Comparison of ENCODE assay signal across 8 mouse cellular contexts in the genomic region with DNA sequence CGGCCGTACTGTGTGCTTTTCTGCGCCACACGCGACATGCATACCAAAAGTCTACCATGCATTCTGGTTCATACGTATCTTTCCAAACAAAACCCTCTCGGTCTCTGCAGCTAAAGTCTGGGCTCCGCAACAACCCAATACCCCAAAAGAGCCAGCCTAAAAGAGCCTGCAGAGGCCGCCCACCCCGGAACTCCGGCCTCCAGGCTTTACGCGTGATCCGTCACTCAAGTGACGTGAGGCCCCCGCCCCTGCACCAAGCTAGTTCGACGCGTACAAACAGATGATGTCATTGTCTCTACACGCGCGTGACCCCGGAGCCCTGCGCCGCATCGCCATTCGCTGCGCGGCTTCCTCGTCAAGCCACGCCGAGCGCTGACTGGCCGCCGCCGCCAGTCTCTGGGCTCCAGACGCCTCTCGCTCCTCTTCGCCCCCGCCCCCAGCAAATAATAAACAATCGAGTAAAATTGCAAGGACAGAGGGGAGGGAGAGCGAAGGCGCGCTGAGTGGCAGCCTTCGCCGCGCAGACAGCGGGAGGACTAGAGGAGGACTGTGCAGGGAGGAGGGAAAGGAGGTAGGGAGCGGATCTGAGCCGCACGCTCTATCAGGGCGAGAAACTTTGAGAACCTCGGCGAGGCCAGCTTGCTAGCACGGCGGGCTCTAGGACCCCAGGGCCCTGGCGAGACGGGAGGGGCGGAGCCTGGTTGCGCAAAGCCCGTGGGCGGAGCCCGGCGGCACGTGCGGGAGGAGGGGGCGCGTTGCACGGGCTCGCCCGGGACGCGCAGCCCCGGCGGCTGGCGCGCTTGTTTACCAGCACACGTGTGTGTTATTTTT. TPM values are rescaled to one million over a fixed set of nuclear protein-coding genes. Genes with fewer than 3 reads are reported as not detected.
DNase-seq lines count a peak whose midpoint lies in the region; ATAC-seq and TF ChIP-seq lines count a peak whose summit lies in the region.

No protein-coding gene starts in this region.

- H3K36me3 ChIP-seq in ES-Bruce4 (ENCODE audit: control insufficient read depth, insufficient read depth, low read length, poor library complexity, severe bottlenecking) = no peaks in the 10 kb centered on the region; the same call in 1 of the 2 replicates
- H3K36me3 ChIP-seq in forebrain, embryonic 13.5 days (ENCODE audit: poor library complexity, severe bottlenecking) = no peaks in the 10 kb centered on the region
- peaks cover 15% of the 10 kb centered on the region for H3K36me3 ChIP-seq in liver, postnatal 0 days (replicated peaks; ENCODE audit: insufficient read depth, low read length)
- no peaks in the 10 kb centered on the region for H3K36me3 ChIP-seq in neural tube, embryonic 14.5 days (ENCODE audit: control insufficient read depth, insufficient read depth, low read length)

- peak; percentile 98 to 99 for DNase-seq in heart, postnatal 10 days
- DNase-seq in large intestine, adult 2 months (ENCODE audit: low read depth, low spot score) = peak; percentile 91
- DNase-seq in liver, postnatal 0 days = peak; percentile 97
- peak; percentile 98 for DNase-seq in testis, postnatal 10 days (ENCODE audit: low spot score)

- H3K4me3 ChIP-seq in ES-Bruce4 (ENCODE audit: low read depth, low read length) = peak overlapping the region; percentile 91
- H3K4me3 ChIP-seq in forebrain, embryonic 13.5 days = peak overlapping the region; percentile 68
- peak overlapping the region; percentile 96 for H3K4me3 ChIP-seq in liver, postnatal 0 days (ENCODE audit: low read depth, low read length)
- peak overlapping the region; percentile 87 for H3K4me3 ChIP-seq in neural tube, embryonic 14.5 days (ENCODE audit: low read depth, low read length)

- ATAC-seq in cerebellum, adult (ENCODE audit: insufficient number of reproducible peaks, low FRiP score, low TSS enrichment) = peak; percentile 85
- peak; percentile 94 for ATAC-seq in forebrain, embryonic 13.5 days
- ATAC-seq in liver, postnatal 0 days = peak; percentile 83
- peak; percentile 95 for ATAC-seq in neural tube, embryonic 14.5 days (ENCODE audit: low read depth)

- TF ChIP-seq POLR2A in ES-Bruce4 (IDR thresholded peaks at IDR 0.05; ENCODE audit: insufficient read depth, low read length) = peak; percentile 20

- WGBS in forebrain, embryonic 13.5 days = under 1% methylated on average over 74 of the region's 78 CpGs
- WGBS in large intestine, adult 2 months = under 1% methylated on average over 78 of the region's 78 CpGs
- under 1% methylated on average over 78 of the region's 78 CpGs for WGBS in liver, postnatal 0 days (ENCODE audit: insufficient replicate concordance)
- WGBS in neural tube, embryonic 14.5 days = under 1% methylated on average over 73 of the region's 78 CpGs

- peak overlapping the region; percentile 93 for H3K9ac ChIP-seq in ES-Bruce4 (ENCODE audit: low read depth, poor library complexity, severe bottlenecking)
- H3K9ac ChIP-seq in forebrain, embryonic 13.5 days = peak overlapping the region; percentile 77
- H3K9ac ChIP-seq in liver, postnatal 0 days (replicated peaks) = peak overlapping the region; percentile 95
- H3K9ac ChIP-seq in neural tube, embryonic 14.5 days (replicated peaks; ENCODE audit: low read depth, low read length) = peak overlapping the region; percentile 78

- no peak for TF ChIP-seq CTCF in ES-Bruce4 (IDR thresholded peaks at IDR 0.05; ENCODE audit: low read depth, low read length)
- TF ChIP-seq CTCF in liver, postnatal 0 days (IDR thresholded peaks at IDR 0.05; ENCODE audit: low read depth) = no peak

- H3K4me2 ChIP-seq in forebrain, embryonic 13.5 days = peak overlapping the region; percentile 99
- H3K4me2 ChIP-seq in liver, postnatal 0 days (ENCODE audit: low read depth, low read length) = peak overlapping the region; percentile 100
- H3K4me2 ChIP-seq in neural tube, embryonic 14.5 days (ENCODE audit: low read depth, low read length) = peak overlapping the region; percentile 97

- H3K27me3 ChIP-seq in ES-Bruce4 (ENCODE audit: control insufficient read depth, insufficient read depth, low read length, poor library complexity, severe bottlenecking) = no peaks in the 10 kb centered on the region
- peaks cover 23% of the 10 kb centered on the region for H3K27me3 ChIP-seq in forebrain, embryonic 13.5 days
- H3K27me3 ChIP-seq in liver, postnatal 0 days (ENCODE audit: insufficient read depth, low read length) = peaks cover 3% of the 10 kb centered on the region; the same call in 1 of the 2 replicates
- no peaks in the 10 kb centered on the region; the same call in 1 of the 2 replicates for H3K27me3 ChIP-seq in neural tube, embryonic 14.5 days (ENCODE audit: control insufficient read depth, insufficient read depth, low read length)

- peak overlapping the region; percentile 76 for H3K27ac ChIP-seq in ES-Bruce4 (ENCODE audit: insufficient read depth, low read length)
- peak overlapping the region; percentile 99 for H3K27ac ChIP-seq in forebrain, embryonic 13.5 days
- H3K27ac ChIP-seq in liver, postnatal 0 days (ENCODE audit: low read depth) = peak overlapping the region; percentile 96
- peak overlapping the region; percentile 97 for H3K27ac ChIP-seq in neural tube, embryonic 14.5 days (ENCODE audit: low read depth, low read length)

- TF ChIP-seq EP300 in ES-Bruce4 (IDR thresholded peaks at IDR 0.05; ENCODE audit: insufficient read depth, low read depth, low read length) = peak; percentile 71; the same call in 1 of the 2 replicates
- no peak for TF ChIP-seq EP300 in liver, postnatal 0 days (IDR thresholded peaks at IDR 0.05; ENCODE audit: low read depth)

- no peaks in the 10 kb centered on the region for H3K9me3 ChIP-seq in ES-Bruce4 (replicated peaks; ENCODE audit: control insufficient read depth, insufficient read depth, low read length, poor library complexity, severe bottlenecking)
- H3K9me3 ChIP-seq in forebrain, embryonic 13.5 days (replicated peaks) = no peaks in the 10 kb centered on the region
- no peaks in the 10 kb centered on the region for H3K9me3 ChIP-seq in liver, postnatal 0 days (ENCODE audit: low read length)
- H3K9me3 ChIP-seq in neural tube, embryonic 14.5 days (ENCODE audit: control insufficient read depth, low read length) = no peaks in the 10 kb centered on the region

- H3K4me1 ChIP-seq in ES-Bruce4 (ENCODE audit: control insufficient read depth, insufficient read depth, low read length) = no peaks in the 10 kb centered on the region
- peaks cover 32% of the 10 kb centered on the region for H3K4me1 ChIP-seq in forebrain, embryonic 13.5 days
- peaks cover 21% of the 10 kb centered on the region for H3K4me1 ChIP-seq in liver, postnatal 0 days (ENCODE audit: insufficient read depth)
- H3K4me1 ChIP-seq in neural tube, embryonic 14.5 days (ENCODE audit: control insufficient read depth, insufficient read depth, low read length) = peaks cover 24% of the 10 kb centered on the region

- intact Hi-C loops in heart, postnatal 10 days (cut with DNase I) = loop anchor here (2.0 to 5.0 kb wide), 5 partner anchors 31 to 465 kb away; no protein-coding TSS in a partner anchor

RNA-seq across cellular contexts. Expression of a gene that starts 1.1 kb away (rescaled TPM):
- 42.1 and 44.9 TPM in 2 replicates for polyA plus RNA-seq in ES-Bruce4 (2011; ENCODE audit: insufficient read depth, insufficient read length, low read depth, missing spikeins)
- polyA plus RNA-seq in forebrain, embryonic 13.5 days (2015; fragmentation: Nextera tagmentation; extraction: Ambion mirVana) = 3.4 and 3.8 TPM in 2 replicates
- 10 to 100 TPM; 44.1 to 68.3 TPM for total RNA-seq in heart, postnatal 10 days (2021)
- polyA plus RNA-seq in large intestine, adult 2 months (2012; rRNA removed) = 13.4 and 20.5 TPM in 2 replicates
- 8.4 and 9.4 TPM in 2 replicates for polyA plus RNA-seq in liver, postnatal 0 days (2015; fragmentation: Nextera tagmentation; extraction: Ambion mirVana)
- polyA plus RNA-seq in neural tube, embryonic 14.5 days (2014; fragmentation: Nextera tagmentation; extraction: Ambion mirVana) = 6.1 and 6.6 TPM in 2 replicates

Comparison
In these comparisons a context has a peak if more than half of its experiments do, and no peak if none do; other contexts are left out.
1. Peak in every context shown above with its lines: DNase-seq, ATAC-seq, H3K4me3 ChIP-seq and H3K27ac ChIP-seq.